Mouse (Mus musculus) liver, adult 2 months (tissue): Measurements from ENCODE around the gene Cuedc2.

Experiments used
- CTCF ChIP-seq: fragments of 200-500 bp; IDR thresholded peaks from 2 replicates; pipeline ENCODE4 v1.5.1; 2011; ENCODE audit warnings: low read depth, low read length, control low read depth
- POLR2A ChIP-seq: fragments of 200-500 bp; IDR thresholded peaks from 2 replicates; pipeline ENCODE4 v1.6.1; 2011; ENCODE audit warnings: low read length, control low read depth; ENCODE audit not compliant: insufficient read depth; ENCODE audit errors: extremely low read depth

DNA sequence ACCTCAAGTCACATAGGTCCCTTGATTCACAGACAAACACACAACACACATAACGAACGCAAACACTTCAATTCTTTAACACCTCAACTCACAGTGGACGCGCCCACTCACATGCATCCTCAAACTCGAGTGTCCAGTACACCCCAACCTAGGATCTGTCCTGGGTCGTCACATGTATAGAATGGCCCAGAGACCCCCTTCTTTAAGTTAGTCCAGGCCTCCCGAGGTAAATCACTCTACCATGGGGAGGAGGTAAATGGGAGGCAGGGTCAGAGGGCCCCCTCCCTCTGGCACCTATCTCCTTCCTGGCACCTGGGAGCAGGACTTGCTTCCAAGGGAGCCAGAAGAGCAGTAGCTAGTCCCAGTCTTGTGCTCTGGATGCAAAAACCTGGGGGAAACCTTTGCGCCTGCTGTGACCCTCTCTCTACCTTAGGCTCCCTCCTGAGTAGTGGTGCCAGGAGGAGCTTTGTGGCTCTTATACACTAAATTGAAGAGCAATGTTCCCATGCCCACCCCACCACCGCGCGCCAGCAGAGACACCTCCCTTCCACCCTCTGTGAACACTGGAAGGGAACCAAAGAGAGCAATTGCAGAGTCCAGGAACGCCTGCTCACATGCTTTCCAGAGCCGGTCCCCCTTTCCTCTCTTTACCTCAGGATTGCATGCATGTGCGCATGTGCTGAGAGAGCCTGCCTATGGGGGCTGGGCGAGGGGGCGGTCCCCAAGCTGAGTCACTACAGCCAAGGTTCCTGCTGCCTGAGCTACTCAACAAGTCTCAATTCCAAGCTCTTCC lies 19.7 kb downstream of the Cuedc2 start:
- TF ChIP-seq CTCF, result no peak
- TF ChIP-seq POLR2A, result no peak
